Mouse (Mus musculus) lung, postnatal 36 days (tissue): ENCODE measurements around the gene Llgl1.

Experiments
- DNase-seq: peaks from one replicate; pipeline ENCODE4 v3.0.0; 2022; ENCODE audit warnings: mixed read lengths

The Llgl1 gene

DNA sequence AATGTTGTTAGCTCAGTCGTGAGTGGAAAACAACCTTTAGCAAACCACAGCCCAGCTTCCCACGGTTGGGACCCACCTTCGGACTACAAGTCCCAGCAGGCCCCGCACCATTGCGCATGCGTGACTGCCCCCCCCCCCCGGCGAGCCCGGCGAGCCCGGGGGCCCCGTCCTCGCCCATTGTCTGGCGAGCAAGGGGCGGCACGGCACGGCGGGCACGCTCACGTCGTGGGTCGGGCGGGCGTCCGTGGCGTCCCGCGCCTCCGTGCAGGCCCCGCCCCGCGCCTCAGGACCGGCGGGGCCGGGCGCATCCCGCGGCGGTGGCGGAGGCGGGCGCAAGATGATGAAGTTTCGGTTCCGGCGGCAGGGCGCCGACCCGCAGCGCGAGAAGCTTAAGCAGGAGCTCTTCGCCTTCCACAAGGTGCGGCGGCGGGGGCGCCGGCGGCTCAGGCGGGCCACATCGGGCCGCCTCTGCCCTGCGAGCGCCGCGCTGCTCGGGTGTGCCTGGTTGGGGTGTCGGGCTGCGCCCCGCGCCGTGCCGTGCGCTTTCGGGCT lies at the start of gene Llgl1:
Gene Llgl1 (plus strand): TSS at position 200 of the 552 bp plus-strand sequence.
- peak; percentile 85 for DNase-seq

DNA sequence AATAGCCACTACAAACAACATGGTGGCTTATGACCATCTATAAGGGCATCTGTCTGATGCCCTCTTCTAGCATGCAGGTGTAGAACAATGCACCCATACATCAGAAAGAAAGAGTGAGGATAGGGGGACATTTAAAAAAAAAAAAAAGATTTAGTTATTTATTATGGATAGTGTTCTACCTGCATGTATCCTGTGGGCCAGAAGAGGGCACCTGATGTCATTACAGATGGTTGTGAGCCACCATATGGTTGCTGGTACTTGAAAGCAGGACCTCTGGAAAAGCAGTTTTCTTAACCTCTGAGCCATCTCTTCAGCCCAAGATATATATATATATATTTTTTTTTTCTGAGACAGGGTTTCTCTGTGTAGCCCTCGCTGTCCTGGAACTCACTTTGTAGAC lies 3.4 kb upstream of the Llgl1 start:
- no peak for DNase-seq

DNA sequence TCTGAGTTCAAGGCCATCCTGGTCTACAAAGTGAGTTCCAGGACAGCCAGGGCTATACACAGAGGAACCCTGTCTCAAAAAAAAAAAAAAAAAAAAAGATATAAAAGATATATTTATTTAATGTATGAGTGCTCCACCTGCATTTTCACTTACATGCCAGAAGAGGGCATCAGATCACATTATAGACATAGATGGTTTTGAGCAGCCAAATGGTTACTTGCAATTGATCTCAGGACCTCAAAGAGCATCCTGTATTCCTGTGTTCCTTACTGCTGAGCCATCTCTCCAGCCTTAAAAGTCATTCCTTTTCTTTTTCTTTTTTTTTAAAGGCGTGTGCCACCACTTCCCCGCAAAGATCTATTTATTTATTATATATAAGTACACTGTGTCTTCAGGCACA lies 2.0 kb upstream of the Llgl1 start:
- peak; percentile 33 for DNase-seq

DNA sequence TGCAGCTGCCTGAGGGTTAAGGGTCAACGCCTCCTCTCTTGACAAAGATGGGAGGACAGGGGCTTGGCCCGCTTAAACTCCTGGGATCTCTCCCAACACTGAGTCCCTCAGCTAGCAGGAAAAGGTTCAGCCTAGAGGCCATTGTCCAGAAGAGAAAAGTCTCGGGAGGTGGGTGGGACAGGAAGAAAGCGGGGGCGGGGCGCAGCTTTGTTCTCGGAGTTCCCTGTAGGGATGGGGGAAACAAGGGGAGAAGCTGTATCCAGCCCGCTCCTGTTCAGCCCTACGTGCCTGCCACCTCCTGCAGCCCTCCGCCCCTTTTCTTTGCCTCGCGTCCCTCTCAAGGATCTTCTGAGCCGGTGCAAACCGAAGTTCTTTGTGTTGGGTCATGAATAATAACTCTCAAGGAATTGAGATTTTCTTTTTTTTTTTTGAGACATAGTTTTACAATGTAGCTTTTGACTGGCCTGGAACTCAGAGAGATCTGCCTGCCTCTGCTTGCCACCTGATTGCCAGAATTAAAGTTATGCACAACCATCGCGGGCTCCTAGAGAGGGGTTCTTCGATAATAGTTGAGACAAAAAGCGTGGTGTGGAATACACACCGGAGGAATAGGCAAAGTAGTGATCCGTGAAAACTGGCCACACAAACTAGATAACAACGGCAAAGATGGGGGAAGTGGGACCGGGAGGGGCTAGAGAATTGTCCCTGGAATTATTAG lies 558 bp upstream of the Llgl1 start:
- peak; percentile 89 for DNase-seq

DNA sequence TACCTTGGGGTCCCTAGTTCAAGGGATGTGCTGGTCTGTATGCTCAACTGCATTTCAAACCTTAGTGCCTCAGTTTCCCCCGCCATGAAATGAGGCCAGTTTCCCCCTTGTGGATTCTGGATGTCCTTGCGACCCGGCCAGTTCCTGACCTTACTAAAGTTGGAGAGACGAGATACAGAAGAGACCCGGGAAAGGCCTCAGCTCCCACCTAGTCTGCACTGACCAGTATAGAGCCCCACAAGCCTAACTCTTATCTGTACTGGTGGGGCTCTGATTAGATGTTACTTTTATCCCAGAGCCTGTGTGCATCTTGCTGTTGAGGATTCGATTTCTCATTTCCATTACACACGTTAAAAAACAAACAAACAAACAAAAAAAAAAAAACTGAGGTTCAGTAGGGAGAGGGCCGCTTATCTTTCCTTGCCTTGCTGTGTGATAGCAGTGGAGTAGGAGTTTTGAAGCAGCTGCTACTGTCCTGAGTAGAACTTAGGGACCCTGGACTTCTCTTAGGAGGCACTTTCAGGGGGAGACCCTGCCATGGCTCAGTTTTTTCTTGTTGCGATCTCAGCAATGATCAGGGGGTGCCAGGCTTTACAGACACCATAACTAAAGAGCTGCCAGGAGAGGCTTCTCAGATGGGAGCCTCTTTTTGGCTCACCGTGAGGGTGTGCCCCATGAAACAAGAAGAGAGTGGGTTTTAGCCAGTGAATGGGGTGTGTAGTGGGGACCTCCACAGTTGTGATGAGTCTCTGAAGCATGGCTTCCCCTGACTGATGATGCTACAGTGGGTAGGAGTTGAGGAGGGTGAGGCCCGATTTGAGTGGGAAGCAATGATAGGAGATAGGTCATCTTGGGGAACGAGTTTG lies 1.0 kb downstream of the Llgl1 start:
- no peak for DNase-seq

DNA sequence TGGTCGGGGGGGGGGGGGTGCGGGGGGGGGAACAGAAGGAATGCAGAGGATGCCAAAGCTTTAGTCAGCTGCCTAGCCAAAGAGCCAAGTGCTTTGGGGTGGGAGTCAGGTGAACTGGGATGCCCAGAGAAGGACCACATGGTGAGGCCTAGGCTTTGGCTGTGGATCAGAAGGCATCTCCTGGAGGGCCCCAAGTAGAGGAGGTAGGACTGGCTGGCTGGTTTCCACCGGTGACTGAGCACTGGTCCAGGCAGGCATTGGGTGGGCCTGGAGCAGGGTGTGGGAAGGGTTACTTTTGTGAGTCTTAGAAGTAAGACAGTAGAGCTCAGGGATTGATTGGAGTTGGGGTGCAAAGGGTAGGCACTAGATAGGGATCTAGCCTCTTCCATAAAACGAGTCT lies 2.1 kb downstream of the Llgl1 start:
- no peak for DNase-seq

DNA sequence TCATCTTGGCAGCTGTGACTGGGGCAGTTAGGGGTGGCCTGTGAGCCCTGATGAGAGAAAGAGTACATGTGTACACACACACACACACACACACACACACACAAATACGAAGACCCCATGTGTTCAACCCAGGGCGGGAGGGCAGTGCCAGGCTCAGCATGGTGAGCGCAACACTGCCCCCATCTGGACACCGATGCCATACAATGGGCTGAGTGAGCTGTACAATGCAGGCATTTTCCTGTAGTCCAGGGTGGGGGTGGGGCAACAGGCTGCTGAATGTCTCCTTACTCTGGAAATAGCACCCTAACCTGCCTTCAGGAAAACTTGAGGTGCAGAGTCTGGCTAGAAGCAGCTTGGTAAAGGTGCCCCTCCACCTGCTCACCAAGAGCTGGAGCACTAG lies 3.6 kb downstream of the Llgl1 start:
- peak; percentile 84 for DNase-seq

DNA sequence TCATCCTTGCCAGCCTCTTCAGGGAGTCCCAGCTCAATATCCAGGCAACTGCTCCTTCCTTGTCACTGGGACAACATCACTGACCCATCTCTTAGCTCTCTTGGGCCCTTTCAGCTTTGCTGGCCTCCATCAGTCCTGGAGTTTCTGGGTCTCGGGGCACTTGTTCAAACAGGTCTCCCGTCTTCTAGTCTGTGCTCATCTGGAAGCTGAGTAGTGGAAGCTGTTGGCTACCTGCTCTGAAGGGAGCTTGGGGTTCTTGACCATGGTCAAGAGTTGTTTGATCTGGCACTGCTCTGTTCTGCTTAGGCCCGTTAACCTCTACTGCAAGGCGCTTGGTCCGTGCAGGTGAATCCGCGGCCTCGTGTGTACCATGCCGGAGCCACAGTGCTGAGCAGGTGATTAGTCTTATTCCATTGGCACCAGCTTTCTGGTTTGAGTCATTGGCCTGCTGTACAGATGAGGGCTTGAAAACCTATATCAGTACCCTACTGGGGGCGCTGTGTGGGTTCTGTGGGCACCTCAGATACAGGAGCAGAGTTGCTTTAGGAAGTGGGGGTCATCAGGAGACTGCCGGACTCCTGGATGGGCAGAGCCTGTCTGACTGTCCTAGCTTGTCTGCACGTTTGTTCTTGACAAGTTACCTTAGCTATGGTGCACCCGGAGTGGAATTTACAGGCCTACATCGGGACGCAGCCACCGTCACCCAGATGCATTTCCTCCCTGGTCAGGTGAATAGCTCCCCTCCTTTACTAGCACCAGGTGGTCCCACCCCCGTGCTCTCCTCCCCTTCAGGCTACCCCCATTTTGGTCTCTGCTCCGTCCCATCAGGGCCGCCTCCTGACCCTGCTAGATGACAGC lies 4.7 kb downstream of the Llgl1 start:
- DNase-seq, result no peak

DNA sequence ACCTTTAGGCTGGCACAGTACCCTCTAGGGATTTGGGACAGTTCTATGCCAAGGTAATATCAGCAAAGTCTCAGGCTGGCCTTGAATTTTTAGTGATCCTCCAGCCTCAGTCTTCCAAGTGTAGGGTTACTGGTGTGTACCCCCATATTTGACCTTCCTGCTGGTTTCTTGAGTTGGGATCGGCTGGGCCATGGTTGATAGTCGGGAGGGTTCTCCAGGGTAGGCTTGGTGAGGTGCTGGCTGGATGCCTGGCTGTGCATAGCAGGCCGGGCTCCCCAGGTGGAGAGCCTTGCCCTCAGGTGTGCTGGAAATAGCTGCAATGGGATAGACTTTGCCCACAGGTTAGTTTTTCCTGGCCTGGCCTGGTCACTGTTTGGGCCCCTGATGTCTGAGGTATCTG lies 5.7 kb downstream of the Llgl1 start:
- no peak for DNase-seq

DNA sequence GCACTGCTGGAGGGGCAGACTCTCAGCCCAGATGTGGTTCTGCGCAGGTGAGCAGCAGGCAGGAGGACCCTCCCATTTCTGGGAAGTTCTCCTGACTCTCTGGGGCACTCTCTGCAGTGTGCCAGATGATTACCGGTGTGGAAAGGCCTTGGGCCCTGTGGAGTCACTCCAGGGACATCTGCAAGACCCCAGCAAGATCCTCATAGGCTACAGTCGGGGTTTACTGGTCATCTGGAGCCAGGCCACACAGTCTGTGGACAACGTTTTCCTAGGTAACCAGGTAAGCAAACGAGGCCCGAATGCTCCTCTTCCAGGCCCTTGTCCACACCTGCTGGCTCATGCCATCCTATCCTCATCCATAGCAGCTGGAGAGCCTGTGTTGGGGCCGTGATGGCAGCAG lies 6.6 kb downstream of the Llgl1 start:
- DNase-seq, result no peak

DNA sequence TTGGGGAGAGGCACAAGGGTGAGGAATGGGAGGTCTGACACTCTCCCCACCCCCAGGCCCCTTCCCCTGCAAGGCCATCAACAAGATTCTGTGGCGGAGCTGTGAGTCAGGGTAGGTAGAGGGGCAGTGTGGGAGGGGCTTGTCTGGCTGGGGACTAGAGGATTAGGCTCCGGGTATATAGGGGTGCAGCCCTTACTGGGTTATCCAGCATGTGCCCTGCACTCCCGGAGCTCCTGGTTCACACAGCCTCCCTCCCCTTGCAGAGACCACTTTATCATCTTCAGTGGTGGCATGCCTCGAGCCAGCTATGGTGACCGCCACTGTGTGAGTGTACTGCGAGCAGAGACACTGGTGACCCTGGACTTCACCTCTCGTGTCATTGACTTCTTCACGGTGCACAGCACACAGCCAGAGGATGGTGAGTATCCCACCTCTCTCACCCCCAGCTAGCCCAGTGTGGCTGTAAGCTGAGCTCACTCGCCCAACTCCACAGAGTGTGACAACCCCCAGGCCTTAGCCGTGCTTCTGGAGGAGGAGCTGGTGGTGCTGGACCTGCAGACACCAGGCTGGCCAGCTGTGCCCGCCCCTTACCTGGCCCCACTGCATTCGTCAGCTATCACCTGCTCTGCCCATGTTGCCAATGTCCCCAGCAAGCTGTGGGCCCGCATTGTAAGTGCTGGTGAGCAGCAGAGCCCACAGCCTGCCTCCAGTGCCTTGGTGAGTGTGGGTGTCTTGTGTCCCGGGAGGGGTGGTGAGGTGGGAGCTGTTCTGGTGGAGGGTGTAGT lies 7.4 kb downstream of the Llgl1 start:
- no peak for DNase-seq

DNA sequence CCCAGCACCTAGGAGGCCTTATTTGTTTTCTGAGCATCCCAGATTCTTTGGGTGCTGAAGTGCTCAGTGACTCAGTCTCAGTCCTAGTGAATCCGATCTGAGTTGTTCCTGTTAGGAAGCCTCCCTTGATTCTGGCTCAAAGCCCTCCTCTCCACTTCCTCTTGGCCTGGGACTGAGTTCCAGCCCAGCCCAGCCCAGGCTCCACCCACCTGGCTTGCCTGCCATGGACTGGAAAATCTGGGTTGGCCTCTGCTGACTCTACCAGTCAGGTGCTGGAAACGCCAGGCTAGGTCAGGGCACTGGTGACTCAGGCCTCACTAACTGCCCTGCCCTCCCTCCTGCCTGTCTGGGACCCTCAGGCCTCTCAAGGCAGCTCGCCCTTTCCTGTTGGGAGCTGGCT lies 8.1 kb downstream of the Llgl1 start:
- DNase-seq, result peak; percentile 96

DNA sequence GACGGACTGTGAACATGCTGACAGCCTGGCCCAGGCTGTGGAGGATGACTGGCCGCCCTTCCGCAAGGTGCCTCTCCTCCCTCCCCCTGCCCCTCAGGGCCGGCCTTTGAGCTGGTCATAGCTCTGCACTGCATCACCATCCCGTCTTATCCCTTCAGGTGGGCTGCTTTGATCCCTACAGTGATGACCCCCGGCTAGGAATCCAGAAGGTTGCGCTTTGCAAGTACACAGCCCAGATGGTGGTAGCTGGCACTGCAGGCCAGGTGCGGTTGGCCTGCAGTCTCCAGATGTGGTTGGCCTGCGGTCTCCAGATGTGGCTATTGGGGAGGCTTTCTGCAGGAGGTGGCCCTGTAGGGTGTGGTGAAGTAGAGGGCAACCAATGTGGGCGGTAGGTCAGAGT lies 9.1 kb downstream of the Llgl1 start:
- no peak for DNase-seq

DNA sequence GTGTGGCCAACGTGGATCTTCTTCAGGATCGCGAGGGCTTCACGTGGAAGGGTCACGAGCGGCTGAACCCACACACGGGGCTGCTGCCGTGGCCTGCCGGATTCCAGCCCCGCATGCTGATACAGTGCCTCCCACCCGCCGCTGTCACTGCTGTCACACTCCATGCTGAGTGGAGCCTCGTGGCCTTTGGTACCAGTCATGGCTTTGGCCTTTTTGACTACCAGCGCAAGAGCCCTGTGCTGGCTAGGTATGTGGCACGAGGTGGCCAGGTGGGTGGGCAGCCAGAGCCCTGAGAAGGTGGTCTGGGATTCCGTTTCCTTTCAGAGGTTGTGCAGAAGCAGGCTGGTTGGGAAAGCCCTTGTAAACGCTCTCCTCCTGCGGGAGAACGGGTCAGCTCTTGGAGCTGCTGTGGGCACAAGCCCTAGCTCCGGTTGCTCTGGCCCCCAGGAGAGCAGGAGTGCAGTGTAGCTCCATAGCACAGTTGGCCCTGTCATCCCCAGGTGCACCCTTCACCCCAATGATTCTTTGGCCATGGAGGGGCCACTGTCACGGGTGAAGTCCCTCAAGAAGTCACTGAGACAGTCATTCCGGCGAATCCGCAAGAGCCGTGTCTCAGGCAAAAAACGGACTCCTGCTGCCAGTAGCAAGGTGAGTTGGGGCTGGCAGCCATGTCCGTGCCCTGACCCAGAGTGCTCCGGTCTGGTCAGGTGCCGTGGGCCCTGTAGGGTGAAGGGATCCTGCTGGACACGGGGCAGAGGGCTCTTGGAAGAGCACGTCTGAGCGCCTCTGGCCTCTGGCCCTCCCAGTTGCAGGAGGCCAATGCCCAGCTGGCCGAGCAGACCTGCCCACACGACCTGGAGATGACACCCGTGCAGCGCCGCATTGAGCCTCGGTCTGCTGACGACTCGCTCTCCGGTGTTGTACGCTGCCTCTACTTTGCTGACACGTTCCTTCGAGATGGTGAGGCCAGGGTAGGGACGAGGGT lies 10.2 kb downstream of the Llgl1 start:
- DNase-seq, result no peak

DNA sequence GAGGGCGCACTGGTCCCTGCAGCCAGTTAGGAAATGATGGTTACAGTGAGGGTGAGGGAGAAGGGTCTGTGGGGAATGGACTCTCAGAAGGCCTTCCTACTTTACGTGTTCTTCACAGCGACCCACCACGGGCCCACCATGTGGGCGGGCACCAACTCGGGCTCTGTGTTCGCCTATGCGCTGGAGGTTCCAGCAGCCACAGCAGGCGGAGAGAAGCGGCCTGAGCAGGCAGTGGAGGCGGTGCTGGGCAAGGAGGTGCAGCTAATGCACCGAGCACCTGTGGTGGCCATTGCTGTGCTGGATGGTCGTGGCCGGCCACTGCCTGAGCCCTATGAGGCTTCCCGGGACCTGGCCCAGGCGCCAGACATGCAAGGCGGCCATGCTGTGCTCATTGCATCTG lies 11.7 kb downstream of the Llgl1 start:
- no peak for DNase-seq

DNA sequence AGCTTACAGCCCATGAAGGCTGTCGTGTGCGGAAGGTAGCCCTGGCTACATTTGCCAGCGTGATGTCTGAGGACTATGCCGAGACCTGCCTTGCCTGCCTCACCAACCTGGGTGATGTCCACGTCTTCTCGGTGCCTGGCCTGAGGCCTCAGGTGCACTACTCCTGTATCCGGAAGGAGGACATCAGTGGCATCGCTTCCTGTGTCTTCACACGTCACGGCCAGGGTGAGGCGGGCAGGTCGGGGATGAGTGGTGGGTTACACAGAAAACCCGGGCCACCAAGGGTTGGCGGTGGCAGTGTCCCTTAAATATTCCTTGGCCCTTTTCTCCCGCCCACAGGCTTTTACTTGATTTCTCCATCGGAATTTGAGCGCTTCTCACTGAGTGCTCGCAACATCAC lies 12.5 kb downstream of the Llgl1 start:
- DNase-seq, result no peak

DNA sequence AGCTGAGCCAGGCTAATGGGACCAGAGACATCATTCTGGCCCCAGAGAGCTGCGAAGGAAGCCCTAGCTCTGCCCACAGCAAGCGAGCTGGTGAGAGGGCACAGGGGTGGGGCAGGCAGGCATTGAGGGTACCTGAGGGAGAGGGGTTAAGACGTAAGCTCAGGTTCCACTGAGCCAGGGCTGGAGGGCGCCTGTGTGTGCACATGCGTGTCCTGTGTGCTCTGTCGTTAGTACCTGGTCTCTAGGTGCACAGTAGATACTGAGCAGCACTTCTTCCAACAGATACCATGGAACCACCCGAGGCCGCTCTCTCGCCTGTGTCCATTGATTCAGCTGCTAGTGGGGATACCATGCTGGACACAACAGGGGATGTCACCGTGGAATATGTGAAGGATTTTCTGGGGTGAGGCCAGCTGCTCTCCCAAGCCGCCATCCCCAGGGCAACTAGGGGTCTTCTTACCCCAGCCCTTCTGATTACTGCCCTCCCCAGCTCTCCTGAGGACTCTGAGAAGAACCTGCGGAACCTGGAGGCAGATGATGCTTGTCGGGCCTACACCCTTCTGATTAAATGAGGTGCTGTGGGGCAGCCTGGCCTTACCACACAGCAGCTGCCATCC lies 13.2 kb downstream of the Llgl1 start:
- no peak for DNase-seq

DNA sequence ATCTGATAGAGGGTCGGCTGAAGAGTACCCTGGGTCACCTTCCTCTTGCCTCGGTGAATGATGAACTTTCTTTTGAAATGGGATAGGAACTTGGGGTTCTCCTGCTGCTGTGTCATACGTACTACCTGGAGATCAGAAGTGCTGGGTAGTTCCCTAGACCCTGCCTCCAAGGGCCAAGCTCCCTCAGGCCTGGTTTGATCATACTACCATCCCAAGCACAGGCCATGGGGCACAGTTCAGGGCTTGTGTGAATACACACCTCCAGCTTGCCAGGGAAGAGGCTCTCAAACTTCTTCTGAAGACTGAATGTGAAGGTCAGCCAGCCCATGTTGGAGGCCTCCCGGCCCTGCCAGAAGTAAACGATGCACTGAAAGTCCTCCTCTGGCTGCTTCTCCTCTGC lies 16.3 kb downstream of the Llgl1 start:
- DNase-seq, result no peak

DNA sequence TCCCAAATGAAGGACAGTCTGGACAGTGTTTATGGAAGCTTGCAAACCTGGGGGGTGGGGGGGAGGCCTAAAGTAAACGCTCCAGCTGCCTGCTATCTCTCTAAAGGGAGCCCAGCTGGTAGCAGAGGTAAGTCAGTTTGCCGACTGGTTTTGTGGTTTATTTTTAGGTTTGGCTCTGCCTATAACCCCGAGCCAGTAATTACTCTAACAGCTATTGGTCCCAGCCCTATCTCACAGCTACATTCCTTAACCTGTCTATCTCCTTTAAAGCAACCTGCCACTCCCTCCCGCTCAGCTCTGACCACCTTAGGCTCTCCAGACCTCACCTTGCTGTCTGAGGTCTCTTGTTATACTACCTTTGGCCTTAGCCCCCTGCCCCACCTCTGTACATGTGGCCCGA lies 19.7 kb downstream of the Llgl1 start:
- no peak for DNase-seq

DNA sequence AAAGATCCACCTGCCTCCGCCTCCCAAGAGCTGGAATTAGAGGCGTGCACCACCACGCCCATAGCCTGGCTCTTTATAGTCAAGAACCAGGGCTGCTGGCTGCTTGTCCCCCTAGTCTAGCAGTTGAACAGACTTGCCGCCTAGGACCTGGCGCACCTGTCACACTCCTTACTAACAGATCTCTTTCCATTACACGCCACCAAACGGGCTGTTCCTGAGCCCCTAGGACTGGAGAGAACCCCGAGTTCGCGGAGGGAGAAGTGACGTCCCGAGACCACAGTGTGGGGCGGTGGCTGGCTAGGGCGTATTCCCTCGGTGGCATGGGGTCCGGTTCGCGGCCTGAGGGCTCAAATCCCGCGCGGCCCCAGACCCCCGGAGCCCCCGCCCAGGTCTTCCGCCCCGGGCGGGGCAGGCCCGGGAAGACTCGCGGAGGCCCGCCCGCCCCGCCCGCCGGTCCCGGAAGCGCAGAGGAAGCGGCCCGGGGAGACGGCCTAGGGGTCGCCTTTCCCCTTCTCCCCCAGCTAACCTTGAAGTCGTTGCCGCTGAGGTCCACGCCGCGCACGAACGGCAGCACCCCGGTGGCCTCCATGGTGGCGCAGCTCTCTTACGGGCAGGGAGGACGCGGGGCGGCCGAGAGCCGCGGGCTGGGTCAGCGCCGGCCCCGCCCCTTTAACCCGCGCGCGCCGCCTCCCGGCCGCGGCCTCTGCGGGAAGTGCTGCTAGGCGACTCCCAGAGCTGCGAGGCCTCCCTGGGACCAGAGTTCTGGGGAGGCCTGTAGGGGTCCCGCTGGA lies 27.3 kb downstream of the Llgl1 start, which contains the start of gene Flii:
Gene Flii (minus strand): TSS at position 663 of the 791 bp plus-strand sequence.
- DNase-seq, result peak; percentile 86
